Mouse (Mus musculus) layer of hippocampus, postnatal 25 days (tissue): ENCODE results near the gene Olfm2. TPM values are rescaled to one million over a fixed set of nuclear protein-coding genes. Genes with fewer than 3 reads are reported as not detected.
"Not testable (repeated sequence)": the region's sequence is repeated elsewhere in the genome, so short reads cannot be mapped to it uniquely, and the experiment has no call there.

Experiments used
- DNase-seq, 2 experiments: peaks; one replicate each; pipeline ENCODE4 v3.0.0; 2022; ENCODE audit warnings: mixed read lengths in 2 of 2, low spot score in 1 of 2; ENCODE audit errors: extremely low spot score in 1 of 2
- total RNA-seq, 2 experiments: library from RNA; stranded (reverse); gene quantifications; 2 replicates each; pipeline ENCODE4 v1.2.3; 2021

The Olfm2 gene
- total RNA-seq, 2 experiments from 2014 or later: 52.6 to 54.3 TPM

DNA sequence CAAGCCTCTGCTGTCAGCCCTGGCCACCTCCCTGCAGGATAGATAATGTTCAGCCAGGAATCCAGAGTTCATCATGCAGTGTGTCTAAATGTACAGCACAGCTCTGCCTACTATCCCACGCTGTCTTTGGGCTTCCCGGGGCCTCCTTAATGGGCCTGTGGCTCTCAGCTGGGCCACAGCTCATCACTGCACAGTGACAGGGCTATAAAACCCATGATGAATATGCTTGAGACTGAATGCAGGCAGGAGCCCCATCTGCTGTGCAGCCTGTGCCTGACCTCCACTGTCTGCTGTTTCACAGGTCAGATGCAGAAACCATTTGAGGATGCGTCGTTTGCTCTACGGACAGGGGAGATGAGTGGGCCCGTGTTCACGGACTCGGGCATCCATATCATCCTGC lies 83.3 kb downstream of the Olfm2 start:
- no peak for DNase-seq

DNA sequence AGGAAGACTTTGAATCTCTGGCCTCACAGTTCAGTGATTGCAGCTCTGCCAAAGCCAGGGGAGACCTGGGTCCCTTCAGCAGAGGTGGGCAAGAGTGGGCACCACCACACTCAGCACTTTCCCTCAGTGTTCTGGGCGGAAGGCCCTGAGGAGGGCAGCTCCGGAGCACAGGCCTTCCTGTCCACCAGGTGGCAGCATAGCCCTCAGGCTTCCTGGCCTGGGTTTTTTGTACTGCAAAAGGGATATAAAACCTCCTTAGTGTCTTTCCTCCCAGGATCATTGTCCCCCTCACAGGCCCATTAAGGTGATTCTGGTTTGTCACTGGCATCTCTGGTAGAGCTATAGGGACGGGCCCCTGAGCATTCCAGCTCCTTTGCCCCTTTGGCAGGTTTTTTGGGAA lies 83.8 kb downstream of the Olfm2 start:
- peak in 1 of 2 experiments; percentile 90 for DNase-seq

DNA sequence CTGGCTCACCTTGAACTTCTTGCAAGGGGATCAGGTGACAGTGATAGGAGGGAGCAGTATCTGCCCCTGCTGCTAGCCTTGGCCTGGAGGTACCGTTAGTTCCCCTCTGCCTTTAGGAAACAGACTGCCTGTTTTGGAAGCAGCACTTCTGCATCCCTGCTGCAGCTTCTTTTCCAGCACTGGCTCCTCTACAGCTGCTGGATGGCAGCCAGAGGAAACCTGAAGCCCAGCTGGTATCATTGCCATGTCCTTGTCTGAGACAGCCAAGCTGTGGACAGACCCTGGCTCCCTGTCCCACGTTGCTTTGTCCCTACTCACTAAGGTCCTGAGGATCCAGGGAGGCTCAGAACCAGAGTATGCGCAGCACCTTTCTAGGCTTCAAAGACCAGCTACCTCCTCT lies 88.6 kb downstream of the Olfm2 start:
- DNase-seq: no peak

DNA sequence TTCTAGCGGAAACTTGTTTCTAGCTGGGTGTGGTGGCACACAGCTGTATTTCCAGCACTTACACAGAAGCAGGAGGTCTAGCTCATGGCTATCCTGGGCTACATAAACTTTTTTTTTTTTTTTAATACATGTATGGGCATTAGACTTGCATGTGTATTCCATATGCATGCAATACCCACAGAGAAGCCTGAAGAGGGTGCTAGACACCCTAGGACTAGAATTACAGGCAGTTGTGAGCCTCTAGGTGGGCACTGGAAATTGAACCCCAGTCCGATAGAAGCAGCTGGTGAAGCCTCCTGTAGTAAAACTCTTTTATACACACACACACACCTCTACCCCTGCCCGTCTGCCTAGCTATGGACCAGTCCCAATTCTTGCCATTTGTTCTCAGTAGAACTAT lies 92.3 kb downstream of the Olfm2 start:
- no peak for DNase-seq

DNA sequence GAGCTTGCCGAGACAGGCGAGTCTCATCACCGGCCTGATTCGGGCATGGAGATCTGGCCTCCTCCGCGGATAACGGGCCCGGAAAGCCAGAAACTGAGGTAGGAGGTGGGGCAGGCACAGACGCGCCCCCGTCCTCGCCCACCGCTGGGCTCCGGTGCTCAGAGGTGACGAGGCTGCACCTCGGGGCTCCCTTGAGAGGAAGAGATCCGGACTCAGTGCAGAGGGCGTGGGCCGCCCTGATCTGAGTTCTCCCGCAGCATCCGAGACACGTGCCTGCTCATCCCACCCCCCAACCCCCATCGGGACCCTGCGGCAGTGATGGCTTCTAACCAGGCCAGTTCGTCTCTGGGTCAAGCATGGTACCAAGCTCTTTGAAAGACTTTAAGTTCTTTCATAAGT lies 93.9 kb downstream of the Olfm2 start:
- no peak for DNase-seq

DNA sequence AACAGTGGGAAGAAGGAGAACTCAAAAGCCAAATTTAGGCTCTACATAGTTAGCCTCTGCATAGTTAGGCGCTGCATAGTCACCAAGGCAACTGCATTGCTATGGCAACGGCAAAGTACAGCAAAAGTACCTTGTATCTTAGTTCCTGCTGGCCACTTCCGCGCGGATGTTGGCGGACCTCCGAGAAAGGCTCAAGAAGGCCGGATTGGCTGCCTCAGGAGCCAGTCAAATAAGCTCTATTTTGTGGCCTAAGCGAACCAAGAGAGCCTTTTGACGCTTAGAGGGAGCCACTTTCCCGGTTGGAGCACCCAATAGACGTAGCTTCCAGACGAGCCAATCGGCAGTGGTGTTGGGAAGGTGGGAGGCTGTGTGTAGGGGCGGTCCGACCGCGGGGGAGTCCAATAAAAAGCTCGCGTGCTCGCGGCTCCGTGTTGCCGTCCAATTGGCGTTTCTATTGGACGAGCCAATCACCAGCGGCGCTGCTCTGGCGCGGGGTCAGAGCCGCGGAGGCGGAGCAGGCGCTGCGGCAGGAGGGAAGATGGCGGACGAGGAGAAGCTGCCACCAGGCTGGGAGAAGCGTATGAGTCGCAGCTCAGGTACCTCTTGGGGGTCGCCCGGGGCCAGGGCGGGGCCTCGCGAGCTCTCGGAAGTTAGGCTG lies 94.4 kb downstream of the Olfm2 start, which contains the start of gene Pin1:
Gene Pin1 (plus strand): TSS at position 494 of the 658 bp plus-strand sequence.
- peak; percentile 95 to 96 for DNase-seq

DNA sequence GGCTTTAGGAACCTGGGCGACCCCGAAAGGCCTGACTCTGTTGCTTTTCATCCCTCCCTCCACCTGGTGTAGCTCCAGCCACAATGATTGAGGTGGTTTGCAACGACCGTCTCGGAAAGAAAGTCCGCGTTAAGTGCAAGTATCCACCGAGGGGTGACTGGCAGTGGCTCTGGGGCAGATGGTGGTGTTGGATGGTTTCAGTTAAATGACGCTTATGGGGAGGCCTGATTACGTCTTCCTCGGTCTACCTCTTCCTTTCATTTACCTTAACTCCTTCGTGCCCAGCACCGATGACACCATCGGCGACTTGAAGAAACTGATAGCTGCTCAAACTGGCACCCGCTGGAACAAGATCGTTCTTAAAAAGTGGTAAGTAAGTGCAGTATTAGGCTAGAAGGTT lies 101.0 kb downstream of the Olfm2 start:
- DNase-seq: no peak

DNA sequence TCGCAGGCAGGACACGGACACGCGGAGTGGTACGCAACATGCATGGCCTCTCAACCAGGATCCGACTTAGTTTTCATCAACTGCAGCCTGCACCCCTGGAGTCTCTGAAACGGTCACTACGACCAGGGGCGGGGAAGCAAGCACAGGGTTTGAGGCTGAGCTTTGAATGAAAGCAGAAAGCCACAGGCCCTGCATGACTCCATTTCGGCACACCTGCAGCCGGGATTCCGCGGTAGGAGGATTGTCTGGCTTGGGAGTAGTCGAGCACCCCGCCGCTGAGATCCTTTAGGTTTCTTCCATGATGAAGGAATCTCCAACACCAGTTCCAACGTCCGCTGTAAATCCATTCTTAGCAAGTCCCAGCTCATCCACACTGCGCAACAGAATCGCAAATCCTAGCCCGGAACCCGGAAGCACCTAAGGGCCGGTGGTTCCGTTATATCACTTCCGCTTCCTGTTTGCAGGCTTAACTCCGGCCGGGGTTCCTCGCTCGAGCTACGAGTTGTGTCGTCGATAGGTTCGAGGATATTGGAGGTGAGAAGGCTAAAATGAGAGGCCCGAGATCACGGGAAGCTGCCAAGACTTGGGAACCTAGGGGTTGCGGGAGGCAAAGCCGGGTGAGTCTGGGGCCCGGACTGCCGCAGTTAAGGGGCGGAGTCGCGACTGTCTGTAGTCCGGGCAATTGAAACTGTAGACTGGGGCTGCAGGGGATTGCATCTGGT lies 101.6 kb downstream of the Olfm2 start, which contains the start of gene Fbxl12:
Gene Fbxl12 (minus strand): TSS at position 408 of the 722 bp plus-strand sequence.
- DNase-seq: peak in 1 of 2 experiments; percentile 66

DNA sequence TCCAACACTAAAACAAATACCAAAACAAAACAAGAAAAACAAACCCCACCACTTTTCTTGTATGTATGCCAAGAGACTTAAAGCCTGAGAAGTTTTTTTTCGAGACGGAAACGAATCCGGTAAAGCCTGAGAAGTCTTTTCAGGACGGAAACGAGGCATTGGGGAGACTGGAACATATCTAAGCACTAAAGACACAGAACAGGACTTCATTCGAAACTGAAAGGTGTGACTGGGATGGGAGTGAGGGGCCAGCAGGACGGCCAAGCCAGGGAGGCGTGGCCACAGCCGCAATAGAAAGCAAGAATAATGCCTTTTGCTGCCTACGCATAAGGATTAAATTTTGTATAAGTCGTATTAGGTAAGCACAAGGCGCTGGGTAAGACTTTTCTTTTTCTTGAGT lies 102.4 kb downstream of the Olfm2 start:
- no peak for DNase-seq

DNA sequence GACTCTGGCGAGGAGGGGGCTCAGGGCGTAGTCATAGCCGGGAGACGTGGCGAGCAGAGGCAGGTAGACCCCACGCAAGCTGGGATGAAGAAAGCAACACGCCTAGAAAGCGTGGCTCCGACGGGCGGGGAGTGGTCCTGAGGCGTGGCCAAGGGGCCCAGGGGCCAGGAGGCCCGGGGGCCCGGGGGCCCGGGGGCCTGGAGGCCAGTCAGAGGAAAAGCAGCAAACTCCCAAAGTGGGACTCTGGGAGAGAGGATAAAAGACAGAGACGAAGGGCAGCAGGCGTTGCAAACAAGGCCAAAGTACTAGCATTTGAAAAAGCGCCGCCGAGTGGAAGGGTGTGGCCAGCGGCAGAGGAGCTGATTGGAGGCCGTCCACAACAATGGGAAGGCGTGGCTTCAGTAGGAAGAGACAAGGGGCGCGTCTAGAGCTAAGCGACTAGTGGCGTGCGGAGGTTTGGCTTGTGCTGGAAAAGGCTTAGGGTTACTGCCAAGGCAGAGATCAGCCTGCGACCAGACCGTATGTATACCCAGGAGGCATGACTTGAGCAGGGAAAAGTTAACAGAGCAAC lies 103.2 kb downstream of the Olfm2 start:
- peak in 1 of 2 experiments; percentile 49 for DNase-seq

DNA sequence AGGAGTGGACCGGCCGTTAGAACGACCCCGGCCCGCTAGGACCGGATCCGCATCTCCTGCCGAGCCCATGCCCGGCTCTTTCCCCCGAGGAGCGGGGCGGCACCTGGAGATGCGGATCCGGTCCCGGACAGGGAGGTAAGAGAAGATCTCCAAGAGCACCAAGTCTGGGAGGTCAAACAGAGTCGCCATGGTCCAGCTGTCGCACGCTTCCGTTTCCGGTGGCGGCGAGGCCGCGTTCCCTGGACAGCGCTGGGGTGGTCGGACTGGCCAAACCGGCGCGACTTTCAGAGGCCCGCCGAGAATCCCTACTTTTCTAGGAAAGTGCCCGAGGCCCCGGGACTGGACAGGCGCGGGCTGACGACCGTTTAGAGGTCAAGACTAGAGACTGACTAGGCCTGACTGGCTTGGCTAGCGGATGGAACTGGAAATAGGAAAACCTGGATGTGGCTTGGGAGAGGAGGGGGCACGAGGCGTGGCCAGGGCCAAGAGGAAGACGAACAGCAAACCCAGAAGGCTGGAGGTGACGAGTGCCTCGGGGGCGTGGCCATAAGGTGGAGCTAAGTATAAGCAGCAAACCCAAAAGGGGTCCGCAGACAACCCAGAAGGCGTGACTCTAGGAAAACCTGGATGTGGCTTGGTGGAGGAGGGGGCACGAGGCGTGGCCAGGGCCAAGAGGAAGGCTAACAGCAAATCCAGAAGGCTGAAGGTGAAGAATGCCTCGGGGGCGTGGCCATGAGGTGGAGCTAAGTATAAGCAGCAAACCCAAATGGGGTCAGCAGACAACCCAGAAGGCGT lies 103.9 kb downstream of the Olfm2 start, which contains the start of gene Ubl5:
Gene Ubl5 (plus strand): TSS at position 778 of the 795 bp plus-strand sequence.
- no peak for DNase-seq

DNA sequence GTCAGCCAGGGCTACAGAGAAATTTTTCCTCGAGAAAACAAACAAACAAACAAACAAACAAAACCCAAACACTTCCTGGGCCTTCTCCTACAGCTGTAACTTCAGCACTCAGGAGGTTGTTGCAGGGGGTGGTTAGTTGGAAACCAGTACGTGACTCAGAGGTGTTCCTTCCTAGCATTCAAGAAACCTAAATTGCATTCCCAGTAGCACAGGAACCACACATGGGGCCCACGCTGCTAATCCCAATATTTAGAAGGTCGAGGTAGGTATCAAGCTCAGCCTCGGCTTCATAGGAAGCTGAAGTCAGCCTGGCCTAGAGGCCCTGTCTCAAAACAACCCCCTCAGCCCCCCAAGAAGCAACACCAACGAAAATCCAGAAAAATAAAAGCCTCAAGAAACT lies 104.6 kb downstream of the Olfm2 start:
- DNase-seq: no peak

DNA sequence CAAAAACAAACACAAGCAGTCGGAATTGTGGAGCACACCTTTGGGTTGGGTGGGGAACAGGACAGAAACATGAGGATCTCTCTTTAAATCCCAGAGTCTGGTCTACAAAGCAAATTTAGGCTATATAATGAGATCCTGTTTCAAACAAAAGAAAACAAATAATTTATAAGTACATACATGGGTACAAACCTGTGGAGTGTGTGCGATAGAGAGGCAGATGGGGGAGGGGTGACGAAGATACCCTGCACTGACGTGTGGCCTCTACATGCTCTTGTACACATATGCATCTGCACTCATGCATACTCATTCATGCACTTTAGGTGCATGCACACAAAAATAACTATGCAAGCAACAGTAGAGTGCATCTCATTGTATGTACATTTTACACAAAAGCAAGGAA lies 106.7 kb downstream of the Olfm2 start:
- DNase-seq: no peak

DNA sequence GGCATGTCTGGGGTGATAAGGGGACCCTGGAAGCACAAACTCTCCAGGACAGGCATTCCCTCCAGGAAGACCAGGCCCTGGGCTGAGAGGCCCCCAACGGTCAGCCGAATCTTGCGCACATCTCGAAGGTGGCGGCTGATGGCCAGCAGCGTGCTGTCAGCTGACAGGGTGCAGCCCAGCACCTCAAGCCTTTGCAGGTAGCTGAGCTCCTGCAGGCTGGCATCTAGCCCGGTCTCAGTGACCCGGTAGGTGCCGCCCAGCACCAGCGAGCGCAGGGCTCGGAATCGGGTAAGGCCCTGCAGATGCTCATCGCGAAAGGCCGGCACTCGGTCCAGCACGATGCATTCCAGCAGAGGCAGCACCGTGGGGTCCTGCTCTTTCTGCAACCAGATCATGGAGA lies 107.6 kb downstream of the Olfm2 start:
- DNase-seq: no peak

DNA sequence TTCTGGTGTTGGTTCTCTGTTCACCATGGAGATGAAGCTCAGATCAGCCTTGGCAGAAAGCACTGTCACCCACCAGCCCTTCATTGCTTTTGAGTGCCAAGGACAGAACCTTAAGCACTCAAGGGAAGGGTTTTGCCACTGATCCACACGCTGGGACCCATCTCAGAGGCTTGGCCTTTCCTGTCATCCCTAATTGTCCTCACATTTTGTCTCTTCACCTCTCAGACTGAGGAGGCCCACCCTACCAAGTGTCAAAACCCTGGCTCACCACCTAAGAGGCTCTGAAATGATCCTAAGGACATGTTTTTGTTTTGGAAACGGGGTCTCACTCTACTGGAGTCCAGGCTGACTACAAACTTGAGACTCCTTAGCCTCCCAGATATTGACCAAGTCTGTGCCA lies 109.4 kb downstream of the Olfm2 start:
- DNase-seq: no peak

DNA sequence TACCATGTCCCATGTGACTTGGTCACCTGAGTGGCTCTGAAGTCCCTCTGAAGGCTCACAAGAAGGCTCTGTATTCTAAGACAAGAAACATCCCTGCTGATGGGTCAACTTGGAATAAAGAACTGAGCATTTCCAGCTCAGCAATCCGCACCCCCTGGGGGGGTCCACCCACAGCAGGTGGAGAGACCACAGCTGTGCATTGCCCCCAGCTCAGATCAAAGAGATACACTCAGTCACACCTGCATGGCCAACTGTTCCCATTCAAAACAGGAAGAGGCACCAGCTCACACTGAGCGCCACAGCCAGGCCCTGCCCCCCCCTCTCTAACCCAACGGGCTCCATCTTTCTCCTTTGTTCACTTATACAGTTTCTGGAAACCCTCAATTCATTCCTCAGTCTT lies 109.9 kb downstream of the Olfm2 start:
- no peak for DNase-seq

DNA sequence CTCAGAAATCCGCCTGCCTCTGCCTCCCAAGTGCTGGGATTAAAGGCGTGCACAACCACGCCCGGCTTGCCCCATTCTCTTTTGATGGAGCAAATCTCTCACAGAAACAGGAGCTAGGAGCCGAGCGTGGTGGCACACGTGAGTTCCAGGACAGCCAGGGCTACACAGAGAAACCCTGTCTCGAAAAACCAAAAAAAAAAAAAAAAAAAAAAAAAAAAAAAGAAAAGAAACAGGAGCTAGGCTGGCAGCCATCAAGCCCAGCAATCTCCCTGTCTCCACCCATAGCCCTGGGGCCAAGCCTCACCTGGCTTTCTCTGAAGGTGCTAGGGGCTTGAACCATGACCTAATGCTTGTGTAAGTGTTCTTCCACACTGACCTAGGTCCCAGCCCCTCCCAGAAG lies 110.5 kb downstream of the Olfm2 start:
- DNase-seq: not testable (repeated sequence)

DNA sequence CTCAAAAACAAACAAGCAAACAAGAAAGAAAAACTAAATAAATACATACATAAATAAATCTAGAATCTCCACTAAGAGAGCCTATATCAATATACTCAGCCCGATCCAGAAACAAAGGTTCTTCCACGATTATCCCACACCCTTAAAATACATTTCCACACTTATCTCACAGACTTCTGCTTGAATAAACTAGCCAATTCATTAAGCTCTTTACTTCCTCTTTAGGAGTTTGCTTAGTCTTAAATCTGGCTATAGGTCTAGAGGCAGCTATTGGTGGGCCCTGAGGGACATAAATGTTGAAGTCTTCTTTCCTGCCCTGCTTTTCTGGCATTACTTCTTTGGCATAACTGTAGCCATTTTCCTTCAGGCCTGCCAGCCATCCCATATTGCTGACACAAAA lies 114.8 kb downstream of the Olfm2 start:
- no peak for DNase-seq
